Mouse (Mus musculus): Measurements from ENCODE around the gene Adamts18. TPM values are rescaled to one million over a fixed set of nuclear protein-coding genes. Genes with fewer than 3 reads are reported as not detected.
A peak's percentile ranks its signal among the peaks of the same experiment; 100 is the strongest.

Adamts18 gene
- total RNA-seq, 1 experiment: not detected

DNA sequence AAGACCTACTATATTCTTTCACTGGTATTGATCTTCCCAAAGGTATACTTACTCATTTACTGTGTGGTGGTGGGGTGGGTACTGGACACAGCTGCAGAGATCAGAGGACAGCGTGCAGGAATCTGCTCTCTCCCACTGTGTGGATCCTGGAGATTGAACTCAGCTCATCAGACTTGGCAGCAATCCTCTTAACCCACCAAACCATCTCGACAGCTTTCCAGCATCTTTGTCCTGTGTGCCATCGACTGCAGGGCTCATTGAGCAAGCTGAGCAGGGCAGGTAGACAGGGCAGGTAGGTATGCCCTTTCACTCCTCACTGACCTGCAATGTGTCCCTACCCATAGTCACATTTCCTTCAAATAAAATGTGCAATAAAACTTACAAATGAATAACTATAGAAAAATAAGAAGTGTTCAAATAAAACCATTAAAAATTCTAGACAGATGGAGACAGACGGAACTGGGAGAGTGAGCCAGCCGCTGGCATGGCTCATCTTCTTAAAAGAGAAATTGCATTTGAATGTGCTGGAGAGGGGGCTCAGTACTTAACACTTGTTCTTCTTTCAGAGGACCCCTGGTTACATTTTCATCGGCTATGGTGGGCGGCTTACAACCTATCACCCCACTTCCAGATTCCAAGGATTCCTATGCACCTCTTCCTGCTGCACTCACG is 6.2 kb upstream of the Adamts18 start:
- H3K9me3 ChIP-seq (ENCODE audit: control insufficient read depth, insufficient read depth, low read depth, low read length): no peaks in the 10 kb centered on the region
- no peak for DNase-seq (ENCODE audit: low read depth, low spot score)
- no peak for TF ChIP-seq ZNF384 (IDR thresholded peaks at IDR 0.05; ENCODE audit: low read depth, low read length)
- TF ChIP-seq HCFC1 (IDR thresholded peaks at IDR 0.05; ENCODE audit: borderline replicate concordance, insufficient read depth, low read length): no peak
- no peak for TF ChIP-seq ZC3H11A (IDR thresholded peaks at IDR 0.05; ENCODE audit: borderline replicate concordance, low read depth, low read length)
- no peak for TF ChIP-seq CHD2 (IDR thresholded peaks at IDR 0.05; ENCODE audit: low read depth, low read length)
- no peak for TF ChIP-seq MAFK (IDR thresholded peaks at IDR 0.05; ENCODE audit: insufficient read depth, low read depth, low read length)

DNA sequence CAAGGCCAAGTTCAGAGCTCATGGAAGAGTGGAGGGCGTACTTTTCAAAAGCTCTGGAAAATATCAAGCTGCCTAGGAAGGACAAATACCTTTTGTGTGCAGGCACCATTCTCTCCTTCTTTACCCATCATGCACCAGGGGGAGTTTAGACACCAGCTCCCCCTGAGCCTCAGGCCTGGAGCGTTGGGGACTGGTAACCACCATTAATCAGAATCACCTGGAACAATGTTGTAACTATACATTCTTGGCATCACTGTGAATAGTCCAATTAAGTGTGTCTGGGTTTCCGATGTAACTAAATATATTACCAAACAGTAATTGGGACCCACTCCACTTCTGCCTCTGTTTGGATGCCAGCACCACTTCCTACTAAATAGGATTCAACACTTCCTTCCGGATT is 5.2 kb upstream of the Adamts18 start:
- DNase-seq (ENCODE audit: low read depth, low spot score): no peak
- in situ Hi-C loops (cut with MboI; ENCODE audit: low sequenced_read_pairs in 2 of 2, unreplicated experiment in 2 of 2): no loop called here
- Histone ChIP-seq H3K36me3 (ENCODE audit: control insufficient read depth, insufficient read depth, low read length, poor library complexity, severe bottlenecking) (no peaks in the 10 kb centered on the region), H3K27ac (ENCODE audit: insufficient read depth, low read depth, low read length, poor library complexity, severe bottlenecking) (no peak overlapping the region), H3K4me1 (ENCODE audit: control insufficient read depth in 2 of 2, insufficient read depth in 2 of 2, low read length in 2 of 2, poor library complexity in 1 of 2) (no peaks in the 10 kb centered on the region), H3K9ac (ENCODE audit: insufficient read depth, low read depth, low read length, poor library complexity, severe bottlenecking) (no peak overlapping the region), H3K9me3 (ENCODE audit: control insufficient read depth, insufficient read depth, low read depth, low read length) (no peaks in the 10 kb centered on the region), H3K4me3 (ENCODE audit: insufficient read depth in 1 of 2, low read depth in 1 of 2, low read length in 2 of 2, poor library complexity in 1 of 2, severe bottlenecking in 1 of 2) (no peak overlapping the region)
- TF ChIP-seq ZNF384 (IDR thresholded peaks at IDR 0.05; ENCODE audit: low read depth, low read length): no peak
- TF ChIP-seq HCFC1 (IDR thresholded peaks at IDR 0.05; ENCODE audit: borderline replicate concordance, insufficient read depth, low read length): no peak
- TF ChIP-seq ZC3H11A (IDR thresholded peaks at IDR 0.05; ENCODE audit: borderline replicate concordance, low read depth, low read length): no peak
- TF ChIP-seq CHD2 (IDR thresholded peaks at IDR 0.05; ENCODE audit: low read depth, low read length): no peak

More for the DNA sequence above, 6.2 kb upstream of the Adamts18 start:
- H3K4me3 ChIP-seq (ENCODE audit: insufficient read depth in 1 of 2, low read depth in 1 of 2, low read length in 2 of 2, poor library complexity in 1 of 2, severe bottlenecking in 1 of 2): no peak overlapping the region
- no peak overlapping the region for H3K27ac ChIP-seq (ENCODE audit: insufficient read depth, low read depth, low read length, poor library complexity, severe bottlenecking)
- H3K9ac ChIP-seq (ENCODE audit: insufficient read depth, low read depth, low read length, poor library complexity, severe bottlenecking): no peak overlapping the region
- in situ Hi-C loops (cut with MboI; ENCODE audit: low sequenced_read_pairs in 2 of 2, unreplicated experiment in 2 of 2): no loop called here
- H3K36me3 ChIP-seq (ENCODE audit: control insufficient read depth, insufficient read depth, low read length, poor library complexity, severe bottlenecking): no peaks in the 10 kb centered on the region
- H3K4me1 ChIP-seq (ENCODE audit: control insufficient read depth in 2 of 2, insufficient read depth in 2 of 2, low read length in 2 of 2, poor library complexity in 1 of 2): no peaks in the 10 kb centered on the region

DNA sequence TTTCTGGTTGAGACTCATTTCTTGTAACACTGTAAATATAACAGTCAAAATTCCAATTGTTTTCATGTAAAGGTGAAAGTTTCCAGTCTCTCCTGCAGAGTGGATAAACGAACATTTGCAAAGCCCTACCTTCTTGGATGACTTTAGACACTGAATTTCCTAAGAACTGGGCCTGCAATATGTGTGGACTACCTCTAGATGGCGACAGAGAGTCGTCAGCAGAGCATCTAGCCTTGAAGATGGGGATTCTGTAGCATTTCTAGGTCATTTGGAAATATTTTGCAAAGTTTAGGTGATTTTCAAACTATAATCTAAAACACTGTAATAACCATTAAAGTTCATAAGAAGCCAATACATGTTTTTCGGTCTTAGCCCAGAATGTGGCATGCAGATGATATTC is 3.1 kb upstream of the Adamts18 start:
- no peaks in the 10 kb centered on the region for H3K4me1 ChIP-seq (ENCODE audit: control insufficient read depth in 2 of 2, insufficient read depth in 2 of 2, low read length in 2 of 2, poor library complexity in 1 of 2)
- H3K9ac ChIP-seq (ENCODE audit: insufficient read depth, low read depth, low read length, poor library complexity, severe bottlenecking): no peak overlapping the region
- TF ChIP-seq MAFK (IDR thresholded peaks at IDR 0.05; ENCODE audit: insufficient read depth, low read depth, low read length) (no peak), ZNF384 (IDR thresholded peaks at IDR 0.05; ENCODE audit: low read depth, low read length) (no peak), ZC3H11A (IDR thresholded peaks at IDR 0.05; ENCODE audit: borderline replicate concordance, low read depth, low read length) (no peak), CHD2 (IDR thresholded peaks at IDR 0.05; ENCODE audit: low read depth, low read length) (no peak), HCFC1 (IDR thresholded peaks at IDR 0.05; ENCODE audit: borderline replicate concordance, insufficient read depth, low read length) (no peak)
- H3K36me3 ChIP-seq (ENCODE audit: control insufficient read depth, insufficient read depth, low read length, poor library complexity, severe bottlenecking): no peaks in the 10 kb centered on the region
- in situ Hi-C loops (cut with MboI; ENCODE audit: low sequenced_read_pairs in 2 of 2, unreplicated experiment in 2 of 2): no loop called here
- no peaks in the 10 kb centered on the region for H3K9me3 ChIP-seq (ENCODE audit: control insufficient read depth, insufficient read depth, low read depth, low read length)
- no peak overlapping the region for H3K4me3 ChIP-seq (ENCODE audit: insufficient read depth in 1 of 2, low read depth in 1 of 2, low read length in 2 of 2, poor library complexity in 1 of 2, severe bottlenecking in 1 of 2)
- no peak overlapping the region for H3K27ac ChIP-seq (ENCODE audit: insufficient read depth, low read depth, low read length, poor library complexity, severe bottlenecking)
- DNase-seq (ENCODE audit: low read depth, low spot score): peak; percentile 38

GRCm38 (mm10) chr8:113848081-113848652 is 371 bp downstream of the Adamts18 start:
- H3K36me3 ChIP-seq (ENCODE audit: control insufficient read depth, insufficient read depth, low read length, poor library complexity, severe bottlenecking): no peaks in the 10 kb centered on the region
- DNase-seq (ENCODE audit: low read depth, low spot score): no peak
- no peaks in the 10 kb centered on the region for H3K4me1 ChIP-seq (ENCODE audit: control insufficient read depth in 2 of 2, insufficient read depth in 2 of 2, low read length in 2 of 2, poor library complexity in 1 of 2)
- H3K4me3 ChIP-seq (ENCODE audit: insufficient read depth in 1 of 2, low read depth in 1 of 2, low read length in 2 of 2, poor library complexity in 1 of 2, severe bottlenecking in 1 of 2): peak overlapping the region; percentile 75 to 76
- in situ Hi-C loops (cut with MboI; ENCODE audit: low sequenced_read_pairs in 2 of 2, unreplicated experiment in 2 of 2): no loop called here
- no peak overlapping the region for H3K27ac ChIP-seq (ENCODE audit: insufficient read depth, low read depth, low read length, poor library complexity, severe bottlenecking)
- H3K9me3 ChIP-seq (ENCODE audit: control insufficient read depth, insufficient read depth, low read depth, low read length): no peaks in the 10 kb centered on the region
- TF ChIP-seq CHD2 (IDR thresholded peaks at IDR 0.05; ENCODE audit: low read depth, low read length): no peak
- no peak for TF ChIP-seq ZC3H11A (IDR thresholded peaks at IDR 0.05; ENCODE audit: borderline replicate concordance, low read depth, low read length)
- no peak for TF ChIP-seq ZNF384 (IDR thresholded peaks at IDR 0.05; ENCODE audit: low read depth, low read length)
- no peak for TF ChIP-seq HCFC1 (IDR thresholded peaks at IDR 0.05; ENCODE audit: borderline replicate concordance, insufficient read depth, low read length)
- no peak for TF ChIP-seq MAFK (IDR thresholded peaks at IDR 0.05; ENCODE audit: insufficient read depth, low read depth, low read length)
- H3K9ac ChIP-seq (ENCODE audit: insufficient read depth, low read depth, low read length, poor library complexity, severe bottlenecking): 0 out of 2 replicates have a peak overlapping the region, but pooled peaks have one; percentile 11
